Mouse (Mus musculus): Measurements from ENCODE around the gene Chst5.

DNA sequence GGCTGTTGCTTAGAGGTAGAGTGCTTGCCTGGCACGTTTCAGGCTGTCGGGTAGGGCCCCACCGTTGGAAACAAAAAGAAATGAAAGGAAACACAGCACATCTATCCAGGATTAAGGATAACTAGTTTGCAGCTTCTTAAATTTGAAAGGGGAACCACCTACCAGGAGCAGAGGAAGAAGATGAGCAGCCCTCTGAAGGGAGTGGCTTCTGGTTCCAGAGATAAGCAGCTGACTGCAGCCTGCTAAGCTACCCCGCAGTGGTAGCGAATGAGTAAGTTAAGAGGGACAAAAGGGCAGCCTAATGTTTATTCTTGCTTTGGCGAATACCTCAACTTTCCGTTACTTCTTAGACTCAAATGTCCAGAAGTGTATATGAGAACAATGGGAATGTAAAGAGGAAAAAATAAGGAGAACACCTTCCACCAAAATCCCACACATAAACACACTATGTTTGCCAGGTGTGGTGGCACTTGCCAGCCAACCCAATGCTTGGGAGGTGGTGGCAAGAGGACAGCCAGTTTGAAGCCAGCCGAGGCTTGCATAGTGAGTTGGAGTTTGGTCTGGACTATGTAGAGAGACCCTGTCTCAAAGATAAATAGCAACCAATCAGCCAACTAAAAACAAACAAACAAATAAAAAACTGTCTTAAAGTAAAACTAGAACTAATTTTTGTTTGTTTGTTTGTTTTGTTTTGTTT lies 19.5 kb upstream of the Chst5 start:
- TF ChIP-seq POLR2A (IDR thresholded peaks at IDR 0.05; ENCODE audit: borderline replicate concordance, control insufficient read depth, low read depth, low read length) = no peak
- TF ChIP-seq CTCF (IDR thresholded peaks at IDR 0.05; ENCODE audit: control insufficient read depth, insufficient read depth, low read length) = no peak
